Mouse (Mus musculus) brain, embryonic 14.5 days (tissue): ENCODE measurements at regions not wholly inside any gene's neighbourhood (a gene's known extent, or its start where the extent isn't known, plus 50 kb on each side); places are given as distances from the start of the nearest gene placed in this dataset.

Experiments
- DNase-seq: peaks from one replicate; pipeline ENCODE4 v3.0.0-alpha.2; 2011; ENCODE audit warnings: low read depth
- CTCF ChIP-seq: fragments of 200-500 bp; IDR thresholded peaks from 2 replicates; pipeline ENCODE4 v1.5.1; 2012; ENCODE audit warnings: inconsistent platforms, mild to moderate bottlenecking, moderate library complexity, borderline replicate concordance; ENCODE audit not compliant: insufficient read depth, insufficient read length; ENCODE audit errors: extremely low read depth
- POLR2A ChIP-seq: fragments of 200-500 bp; IDR thresholded peaks from 2 replicates; pipeline ENCODE4 v1.6.1; 2012; ENCODE audit warnings: mild to moderate bottlenecking, inconsistent platforms, borderline replicate concordance; ENCODE audit not compliant: poor library complexity, insufficient read depth, insufficient read length, severe bottlenecking; ENCODE audit errors: extremely low read depth

GRCm38 (mm10) chr2:178692231-178692630 lies 261.9 kb downstream of the Cdh26 start:
- TF ChIP-seq CTCF (peak; percentile 14; the same call in 1 of the 2 replicates), POLR2A (no peak)
- DNase-seq: no peak

GRCm38 (mm10) chr2:178698648-178699047 lies 268.3 kb downstream of the Cdh26 start:
- TF ChIP-seq CTCF (no peak), POLR2A (no peak)
- DNase-seq: peak; percentile 90

GRCm38 (mm10) chr2:178700825-178701224 lies 270.5 kb downstream of the Cdh26 start:
- TF ChIP-seq POLR2A (no peak), CTCF (no peak)
- no peak for DNase-seq

- TF ChIP-seq POLR2A (no peak), CTCF (no peak)
- DNase-seq: no peak
These were observed 274.2 kb downstream of the Cdh26 start for GRCm38 (mm10) chr2:178704510-178704909.

- TF ChIP-seq CTCF: no peak
- no peak for TF ChIP-seq POLR2A
- no peak for DNase-seq
These were observed 278.3 kb downstream of the Cdh26 start for GRCm38 (mm10) chr2:178708649-178709048.

- TF ChIP-seq CTCF (no peak), POLR2A (no peak)
These were observed 279.0 kb downstream of the Cdh26 start for GRCm38 (mm10) chr2:178709192-178709881.

GRCm38 (mm10) chr2:178710001-178710400 lies 279.7 kb downstream of the Cdh26 start:
- TF ChIP-seq POLR2A (no peak), CTCF (no peak)
- no peak for DNase-seq

More at GRCm38 (mm10) chr2:178709192-178709881, 279.0 kb downstream of the Cdh26 start:
- no peak for DNase-seq

GRCm38 (mm10) chr2:178711587-178712080 lies 281.3 kb downstream of the Cdh26 start:
- no peak for TF ChIP-seq CTCF
- no peak for TF ChIP-seq POLR2A
- DNase-seq: peak; percentile 51

GRCm38 (mm10) chr2:178712391-178712892 lies 282.1 kb downstream of the Cdh26 start:
- TF ChIP-seq CTCF (no peak), POLR2A (no peak)
- DNase-seq: no peak

- DNase-seq: no peak
- no peak for TF ChIP-seq POLR2A
- no peak for TF ChIP-seq CTCF
These were observed 285.3 kb downstream of the Cdh26 start for GRCm38 (mm10) chr2:178715500-178716245.

- no peak for DNase-seq
- no peak for TF ChIP-seq CTCF
- no peak for TF ChIP-seq POLR2A
These were observed 287.7 kb downstream of the Cdh26 start for GRCm38 (mm10) chr2:178718048-178718447.

GRCm38 (mm10) chr2:178723455-178723854 lies 293.1 kb downstream of the Cdh26 start:
- DNase-seq: no peak
- TF ChIP-seq POLR2A (no peak), CTCF (no peak)

- DNase-seq: no peak
- TF ChIP-seq CTCF (peak; percentile 25; the same call in 1 of the 2 replicates), POLR2A (no peak)
These were observed 293.9 kb downstream of the Cdh26 start for GRCm38 (mm10) chr2:178724228-178724627.
